Mouse (Mus musculus) gastrocnemius, postnatal 10 days (tissue): ENCODE results near the gene Matn3. TPM values are rescaled to one million over a fixed set of nuclear protein-coding genes. Genes with fewer than 3 reads are reported as not detected.

Experiments used
- DNase-seq: peaks from one replicate; pipeline ENCODE4 v3.0.0; 2021; ENCODE audit warnings: mixed read lengths
- long read RNA-seq, 2 experiments: library from polyadenylated mRNA; stranded (forward); transcript quantifications; one replicate each; pipeline ENCODE4 v2.0.0; 2021
- total RNA-seq, 2 experiments: library from RNA; stranded (reverse); gene quantifications; 2 replicates each; pipeline ENCODE4 v1.2.3; 2021

Gene Matn3
- under 1 TPM; 0.54 to 0.92 TPM for total RNA-seq
- long read RNA-seq, experiment 1, transcript Matn3-201 (8 exons, 3,014 nt) = major isoform, 5 of 5 reads
- long read RNA-seq, experiment 1, partial matches to known transcripts = 0 of 5 reads
- long read RNA-seq, experiment 1, other reads (novel, unspliced or antisense) = 0 of 5 reads
- long read RNA-seq, experiment 2, partial matches to known transcripts = 0 of 3 reads
- long read RNA-seq, experiment 2, other reads (novel, unspliced or antisense) = 0 of 3 reads

GRCm38 (mm10) chr12:8947714-8948464, at the start of gene Matn3:
Gene Matn3 (plus strand): TSS chr12:8947929.
- peak; percentile 77 for DNase-seq

GRCm38 (mm10) chr12:8898879-8899785, 48.6 kb upstream of the Matn3 start:
- no peak for DNase-seq

GRCm38 (mm10) chr12:8900107-8900698, 47.5 kb upstream of the Matn3 start:
- DNase-seq = no peak

DNA sequence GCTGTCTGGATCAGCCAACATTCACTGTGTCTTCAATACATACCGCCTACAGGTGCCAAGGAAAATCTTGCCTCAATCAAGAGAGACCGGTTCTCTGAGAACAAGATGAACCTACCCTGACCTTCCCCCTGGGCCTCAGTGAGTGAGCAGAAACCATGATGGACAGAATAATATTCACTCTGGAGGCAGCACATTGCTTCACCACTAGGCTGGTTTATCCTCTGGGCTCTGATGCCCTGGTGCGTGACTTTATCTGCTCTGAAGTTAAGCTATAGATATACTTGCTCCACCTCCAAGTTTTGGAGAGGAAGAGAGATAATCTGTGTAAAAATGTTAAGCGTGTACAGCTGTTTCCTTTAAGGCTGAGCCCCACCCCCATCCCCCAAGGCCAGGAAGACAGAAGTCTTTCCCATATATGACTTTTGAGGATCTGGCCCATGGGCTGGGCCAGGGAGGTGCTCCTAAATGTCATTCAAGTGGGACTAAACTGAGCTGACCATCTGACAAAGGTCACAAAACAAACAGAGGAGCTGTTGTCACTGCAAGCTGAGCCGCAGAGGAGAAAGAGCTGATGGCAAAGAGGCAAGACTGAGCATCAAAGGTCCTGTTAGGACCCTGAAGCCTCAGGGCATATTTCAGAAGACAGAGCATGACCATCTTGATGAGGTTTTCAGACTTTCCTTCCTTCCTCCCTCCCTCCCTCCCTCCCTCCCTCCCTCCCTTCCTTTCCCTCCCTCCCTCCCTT, 46.6 kb upstream of the Matn3 start:
- no peak for DNase-seq

- DNase-seq = no peak
These were observed 45.8 kb upstream of the Matn3 start for GRCm38 (mm10) chr12:8901934-8902333.

DNA sequence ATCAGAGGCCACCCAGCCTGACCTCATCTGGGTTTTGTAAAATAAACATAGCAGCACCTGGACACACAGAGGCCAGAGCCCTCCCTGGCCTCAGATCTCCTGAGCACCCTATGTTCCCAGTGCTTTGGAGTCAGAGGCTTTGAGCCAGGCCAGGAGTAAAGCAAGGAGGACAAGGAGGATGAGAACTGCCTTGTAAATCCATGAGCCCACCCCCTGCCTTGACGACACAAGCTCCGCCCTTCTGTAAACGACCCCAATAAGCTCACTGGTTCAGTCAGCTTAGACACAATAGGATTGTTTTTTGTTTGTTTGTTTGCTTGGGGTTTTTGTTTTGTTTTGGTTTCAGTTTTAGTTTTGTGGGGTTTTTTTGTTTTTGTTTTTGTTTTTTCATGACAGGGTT, 45.2 kb upstream of the Matn3 start:
- no peak for DNase-seq

DNA sequence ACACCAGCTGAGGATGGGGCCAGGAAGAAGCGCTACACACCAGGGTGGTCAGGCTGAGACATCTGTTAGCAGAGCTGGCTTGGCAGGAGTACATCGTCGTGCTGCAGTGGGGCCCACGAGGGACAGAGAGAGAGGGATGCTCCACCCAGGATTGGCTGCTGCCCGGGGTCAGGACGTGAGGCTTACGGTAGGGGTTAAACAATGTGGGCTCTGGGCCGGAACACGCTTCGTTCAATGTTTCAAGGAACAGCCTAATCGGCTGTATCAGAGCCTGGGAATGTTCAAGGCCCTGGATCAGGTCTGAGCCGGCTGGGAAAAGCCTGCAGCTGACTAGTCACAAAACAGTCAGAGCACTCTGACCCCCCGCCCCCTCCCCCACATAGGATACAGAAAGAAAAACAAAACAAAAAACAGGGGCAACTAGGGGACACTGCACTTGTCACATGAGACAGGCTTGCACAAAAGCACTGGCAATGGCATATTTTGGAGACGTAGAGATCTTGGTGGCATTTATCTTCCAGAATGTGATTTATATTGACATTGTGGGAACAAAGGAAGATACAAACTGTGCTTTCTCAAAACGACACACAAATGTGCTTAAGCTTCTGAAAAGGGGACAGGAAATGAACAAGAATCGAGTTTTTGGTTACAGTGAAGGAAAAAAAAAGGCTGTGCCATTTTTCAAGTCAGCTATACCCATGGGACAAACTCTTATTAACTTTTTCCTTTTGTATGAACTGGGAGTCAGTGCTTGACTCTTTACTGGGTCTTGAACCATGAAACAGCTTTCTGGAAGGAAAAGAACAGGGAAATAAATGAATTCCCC, 34.7 kb upstream of the Matn3 start:
- peak; percentile 61 for DNase-seq

DNA sequence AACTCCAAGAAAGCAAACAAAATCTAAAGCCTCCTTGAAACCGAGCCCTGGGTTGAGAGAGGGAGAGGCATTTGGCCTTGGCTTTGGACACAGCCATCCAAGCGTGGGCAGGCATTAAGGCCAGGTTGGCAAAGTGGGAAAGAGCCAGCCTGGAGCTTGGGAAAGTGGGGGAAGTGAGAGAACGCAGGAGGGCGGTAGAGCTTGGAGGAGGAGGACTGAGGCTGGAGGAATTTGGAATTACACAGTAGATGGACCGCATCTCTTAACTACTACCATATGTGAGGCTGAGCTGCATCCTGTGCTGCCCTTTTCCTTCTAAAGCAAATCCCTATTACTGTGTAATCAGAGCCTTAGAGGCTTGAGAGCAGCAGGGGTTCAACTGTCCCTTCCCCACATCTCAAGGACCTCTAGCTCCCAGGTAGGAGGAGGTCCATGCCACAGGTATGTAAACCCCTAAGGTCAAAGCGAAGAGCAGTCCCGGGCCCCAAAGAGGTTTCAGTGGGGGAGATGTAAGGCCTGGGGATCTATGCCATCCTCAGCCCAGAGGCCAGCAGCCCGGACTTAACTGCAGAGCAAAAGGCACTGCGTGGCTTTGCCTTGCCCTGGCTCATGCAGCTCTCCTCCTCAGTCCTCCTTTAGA, 33.9 kb upstream of the Matn3 start:
- DNase-seq = peak; percentile 47

DNA sequence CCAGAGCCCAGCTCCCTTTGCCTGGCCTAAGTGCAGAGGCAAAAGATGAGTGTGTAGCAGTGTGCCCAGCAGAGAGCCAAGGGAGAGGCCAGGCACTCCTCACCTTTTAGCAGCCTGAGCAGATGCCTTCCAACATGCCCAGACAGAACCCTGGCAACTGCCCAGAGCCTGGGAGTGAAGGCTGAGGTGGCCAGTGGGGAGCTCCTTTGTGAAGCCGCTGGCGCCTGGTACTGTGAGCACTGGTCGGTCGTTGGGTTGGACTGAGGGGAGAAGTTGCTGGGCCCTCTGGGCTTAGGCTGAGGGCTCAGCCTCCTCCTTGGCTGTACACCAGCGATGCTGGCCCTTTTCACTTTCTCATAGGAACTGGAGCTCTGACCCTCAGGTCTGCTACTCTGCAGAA, 31.4 kb upstream of the Matn3 start:
- peak; percentile 71 for DNase-seq

- DNase-seq = no peak
These were observed 28.5 kb upstream of the Matn3 start for GRCm38 (mm10) chr12:8919231-8919630.

DNA sequence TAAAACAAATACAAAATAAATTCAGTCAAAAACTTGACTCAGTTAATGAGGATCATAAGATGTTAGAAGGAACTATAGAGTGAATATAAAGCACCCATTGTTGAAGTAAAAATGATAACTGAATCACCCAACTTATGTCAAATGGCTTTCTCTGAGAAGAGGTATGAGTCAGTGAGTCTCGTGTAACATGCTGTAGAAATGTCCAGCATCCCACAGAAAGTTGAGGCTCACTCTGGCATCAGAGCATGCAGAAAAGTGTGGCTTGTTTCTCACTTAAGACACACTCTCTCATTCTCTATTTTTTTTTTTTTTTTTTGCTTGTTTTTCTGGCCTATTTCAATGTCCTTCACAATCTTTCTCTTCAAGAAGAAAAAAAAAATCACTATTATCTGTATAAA, 26.7 kb upstream of the Matn3 start:
- DNase-seq = no peak

DNA sequence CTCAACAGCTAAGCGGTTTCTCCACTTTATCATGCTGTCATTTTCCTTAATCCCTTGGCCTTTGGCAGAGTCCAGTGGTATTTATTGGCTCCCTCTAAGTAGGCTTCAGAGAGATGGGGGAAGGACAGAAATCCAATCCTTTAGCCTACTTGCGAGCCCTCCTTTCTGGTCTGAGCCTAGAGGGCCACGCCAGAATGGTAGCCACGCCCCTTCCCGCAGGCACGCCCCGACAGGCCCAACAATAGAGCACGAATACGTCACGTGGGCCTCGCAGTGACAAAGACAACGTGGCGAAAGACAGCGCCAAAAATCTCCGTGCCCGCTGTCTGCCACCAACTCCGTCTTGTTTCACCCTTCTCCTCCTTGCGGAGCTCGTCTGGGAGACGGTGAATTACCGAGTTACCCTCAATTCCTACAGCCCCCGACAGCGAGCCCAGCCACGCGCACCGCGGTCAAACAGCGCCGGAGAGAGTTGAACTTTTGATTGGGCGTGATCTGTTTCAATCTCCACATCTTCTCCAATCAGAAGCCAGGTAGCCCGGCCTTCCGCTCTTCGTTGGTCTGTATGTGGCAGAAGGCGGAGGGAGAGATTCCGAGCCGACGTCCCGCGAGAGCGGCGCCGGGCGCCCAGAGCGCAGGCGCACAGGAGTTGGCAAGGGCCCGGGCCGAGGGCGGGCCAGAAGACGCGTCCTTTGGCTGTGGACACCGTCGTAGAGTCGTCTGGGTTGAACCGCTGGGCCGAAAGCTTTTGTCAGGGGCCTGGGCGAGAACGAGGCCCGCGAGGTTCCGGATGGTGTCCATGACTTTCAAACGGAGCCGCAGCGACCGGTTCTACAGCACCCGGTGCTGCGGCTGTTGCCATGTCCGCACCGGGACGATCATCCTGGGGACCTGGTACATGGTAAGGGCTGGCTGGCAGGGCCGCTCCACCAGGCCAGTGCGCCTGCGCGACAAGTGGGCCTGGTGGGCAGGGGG, 26.0 kb upstream of the Matn3 start, which contains the start of gene Laptm4a:
Laptm4a (plus strand) TSS at position 271 of the 975 bp plus-strand sequence.
- DNase-seq = peak; percentile 98

DNA sequence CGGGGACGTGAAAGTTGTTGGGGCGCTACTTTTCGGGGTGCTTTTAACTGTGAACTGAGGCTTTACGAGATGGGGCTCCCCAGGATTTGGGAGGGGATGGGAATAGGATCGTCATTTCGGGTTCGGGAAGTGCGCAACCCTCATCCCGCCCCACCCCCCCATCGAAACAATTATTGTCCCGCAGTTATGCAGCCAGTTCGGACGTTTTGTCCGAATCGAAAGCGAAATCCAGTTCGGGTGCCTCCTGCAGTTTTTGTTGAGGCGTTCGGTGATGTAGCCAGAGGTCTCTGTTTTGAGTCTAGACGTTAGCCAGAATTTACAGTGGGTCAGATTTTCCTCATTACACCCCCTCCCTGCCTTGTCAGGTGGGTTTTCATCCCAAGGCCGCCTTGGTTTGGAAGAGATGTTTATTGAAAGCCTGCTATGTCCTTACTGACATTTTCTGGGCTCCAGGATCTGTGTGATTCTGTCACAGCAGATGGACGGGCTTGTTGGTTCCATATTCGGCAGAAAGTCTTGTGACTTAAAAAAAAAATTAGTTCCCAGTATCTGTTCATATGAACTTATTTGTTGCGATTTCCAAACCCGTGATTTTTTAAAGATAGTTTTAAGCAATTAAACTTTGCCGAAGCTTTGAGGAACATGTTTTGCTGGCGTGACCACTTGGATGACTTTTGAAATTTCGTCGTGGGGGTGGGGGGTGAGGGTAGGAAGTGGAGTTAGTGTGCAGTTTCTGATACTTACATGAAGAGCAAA, 25.2 kb upstream of the Matn3 start:
- DNase-seq = no peak

DNA sequence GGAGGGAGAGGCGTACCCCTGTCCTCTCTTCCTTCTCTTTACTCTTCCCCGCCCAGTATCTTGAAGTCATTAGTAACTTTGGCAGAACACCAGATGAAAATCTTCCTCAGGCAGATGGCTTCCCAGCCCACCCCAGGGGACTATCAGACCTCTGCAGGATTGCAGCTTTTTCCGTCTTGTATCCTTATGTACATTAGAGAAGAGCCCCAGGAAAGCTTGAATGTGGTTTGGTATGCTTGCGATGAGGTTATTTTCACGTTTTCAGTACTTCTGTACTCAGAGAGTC, 24.7 kb upstream of the Matn3 start:
- DNase-seq = no peak

- DNase-seq = no peak
These were observed 24.1 kb upstream of the Matn3 start for GRCm38 (mm10) chr12:8923603-8924002.

- DNase-seq = no peak
These were observed 20.1 kb upstream of the Matn3 start for GRCm38 (mm10) chr12:8927652-8928051.

GRCm38 (mm10) chr12:8928766-8929165, 19.0 kb upstream of the Matn3 start:
- DNase-seq = no peak

DNA sequence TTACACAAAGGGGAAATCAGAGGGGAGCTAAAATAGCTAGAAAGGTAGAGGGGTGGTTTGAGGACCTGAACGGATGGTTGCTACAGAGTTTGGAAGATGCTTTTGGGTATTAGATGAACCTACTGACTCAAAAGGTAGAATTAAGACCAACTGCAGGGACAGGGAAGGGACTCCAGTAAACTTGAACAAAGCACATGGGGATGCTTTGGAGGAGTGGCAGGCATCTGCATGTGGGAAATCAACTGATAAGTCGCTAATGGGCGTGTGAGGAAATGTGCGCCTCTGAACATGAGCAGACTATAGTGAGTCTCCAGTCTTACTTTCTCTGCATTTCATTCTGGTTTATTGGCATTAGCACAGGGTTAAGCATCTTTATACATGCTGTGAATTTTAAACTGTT, 16.6 kb upstream of the Matn3 start:
- DNase-seq = no peak
